Mouse (Mus musculus) ovary, postnatal 10 days (tissue): ENCODE results near the gene Idh3g.
"Not testable (repeated sequence)": the region's sequence is repeated elsewhere in the genome, so short reads cannot be mapped to it uniquely, and the experiment has no call there.

Source experiments
- DNase-seq: peaks from one replicate; pipeline ENCODE4 v3.0.0; 2022; ENCODE audit warnings: low spot score

Idh3g gene

DNA sequence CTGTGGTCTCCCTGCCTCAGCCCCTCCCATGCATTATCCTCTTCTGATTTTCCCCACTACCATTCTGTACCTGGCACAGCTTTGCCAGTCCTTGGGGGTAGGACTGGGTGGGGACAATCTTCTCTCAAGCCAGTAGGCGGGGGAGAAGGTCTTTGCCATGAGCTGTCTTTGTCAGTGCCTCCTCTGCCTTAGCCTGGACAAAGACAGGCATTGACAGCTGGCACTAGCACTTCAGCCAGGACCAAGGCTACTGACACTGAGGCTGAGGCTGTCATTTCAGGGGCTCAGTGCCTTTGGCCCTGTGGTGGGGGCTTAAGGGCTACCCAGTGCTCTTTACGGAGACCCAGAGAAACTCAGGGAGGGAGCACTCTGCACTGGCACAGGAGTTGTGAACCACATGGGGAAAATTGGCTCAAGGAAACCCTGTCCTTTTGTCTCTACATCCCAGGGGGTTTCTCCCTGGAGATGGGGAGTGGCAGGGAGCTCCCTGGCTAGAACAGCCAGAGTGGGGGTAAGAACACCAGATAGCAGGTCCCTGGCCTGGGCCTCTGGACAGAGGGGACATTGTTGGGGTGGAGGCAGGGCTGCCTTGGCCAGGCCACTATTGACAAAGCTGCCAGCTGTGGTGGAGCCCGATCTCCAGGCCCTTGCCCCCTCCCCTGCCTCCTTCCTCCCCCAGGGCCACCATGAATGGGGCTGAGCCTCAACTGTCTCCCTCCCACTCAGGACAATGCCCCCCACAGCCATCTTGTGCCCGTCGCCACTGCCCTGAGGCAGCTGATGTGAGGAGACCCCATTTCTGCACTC, 30.2 kb downstream of the Idh3g start, which contains the start of gene Plxnb3:
Plxnb3 (plus strand) TSS at position 757 of the 807 bp plus-strand sequence.
- no peak for DNase-seq

DNA sequence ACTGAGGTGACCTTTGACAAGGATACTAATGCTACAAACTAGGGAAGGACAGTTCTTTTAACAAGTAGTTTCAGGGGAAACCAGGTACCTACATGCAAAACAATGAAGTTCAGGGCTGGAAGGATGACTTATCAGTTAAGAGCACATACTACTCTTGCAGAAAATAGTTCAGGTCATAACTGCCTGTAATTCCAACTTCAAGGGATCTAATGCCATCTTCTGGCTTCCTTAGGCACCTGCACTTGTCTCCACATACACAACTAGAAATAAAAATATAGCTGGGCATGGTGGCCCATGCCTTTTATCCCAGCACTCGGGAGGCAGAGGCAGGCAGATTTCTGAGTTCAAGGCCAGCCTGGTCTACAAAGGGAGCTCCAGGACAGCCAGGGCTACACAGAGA, 37.7 kb downstream of the Idh3g start:
- DNase-seq = no peak

DNA sequence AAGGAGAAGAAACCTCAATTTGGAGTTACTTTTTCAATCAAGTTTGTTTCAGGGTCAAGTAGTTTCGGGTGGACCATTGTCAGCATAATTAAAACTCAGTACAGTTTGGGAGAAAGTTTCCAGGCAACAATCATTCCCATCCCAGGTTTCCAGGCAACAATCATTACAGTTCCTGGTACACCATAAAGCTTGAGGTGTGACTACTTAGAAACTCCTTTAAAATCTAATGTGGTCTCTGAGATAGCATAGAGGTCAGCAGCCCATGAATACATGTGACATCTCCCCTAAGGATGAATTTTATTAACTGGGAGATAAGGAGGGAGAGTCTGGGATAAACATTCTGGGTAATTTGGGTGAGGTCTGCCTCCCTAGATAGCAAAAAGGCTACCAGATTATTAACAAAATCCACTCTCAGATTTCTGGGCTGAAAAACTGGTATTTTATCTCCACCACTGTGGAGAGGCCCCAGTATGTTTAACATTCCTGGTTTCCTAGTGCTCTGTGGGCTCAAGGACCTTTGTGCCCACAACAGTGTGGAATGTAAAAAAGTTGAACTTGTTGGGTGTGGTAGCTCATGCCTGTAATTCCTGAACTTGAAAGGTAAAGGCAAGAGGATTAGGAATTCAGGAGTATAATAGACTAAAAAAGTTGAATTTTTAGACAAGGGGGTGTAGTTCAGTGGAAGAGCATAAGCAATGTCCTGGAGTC, 41.8 kb downstream of the Idh3g start:
- DNase-seq = no peak

DNA sequence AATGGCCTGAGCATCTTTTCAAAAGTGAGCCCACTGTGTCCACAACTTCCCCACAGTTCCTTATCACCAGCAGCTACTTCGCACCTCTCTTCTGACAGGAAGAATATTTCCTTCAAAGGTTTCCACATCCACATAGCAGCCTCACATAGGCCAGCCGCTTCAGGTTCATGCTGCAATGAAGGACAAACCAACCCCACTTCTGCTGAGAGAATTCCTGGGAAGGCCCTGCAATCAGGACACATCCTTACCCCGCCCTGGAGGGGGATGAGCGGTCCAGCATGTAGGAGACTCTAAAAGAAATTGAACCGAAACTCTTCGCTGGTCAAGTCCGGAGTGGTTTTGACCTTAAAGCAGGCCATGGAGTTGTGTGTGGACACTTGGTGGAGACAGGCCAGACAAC, 46.9 kb downstream of the Idh3g start:
- DNase-seq = not testable (repeated sequence)

DNA sequence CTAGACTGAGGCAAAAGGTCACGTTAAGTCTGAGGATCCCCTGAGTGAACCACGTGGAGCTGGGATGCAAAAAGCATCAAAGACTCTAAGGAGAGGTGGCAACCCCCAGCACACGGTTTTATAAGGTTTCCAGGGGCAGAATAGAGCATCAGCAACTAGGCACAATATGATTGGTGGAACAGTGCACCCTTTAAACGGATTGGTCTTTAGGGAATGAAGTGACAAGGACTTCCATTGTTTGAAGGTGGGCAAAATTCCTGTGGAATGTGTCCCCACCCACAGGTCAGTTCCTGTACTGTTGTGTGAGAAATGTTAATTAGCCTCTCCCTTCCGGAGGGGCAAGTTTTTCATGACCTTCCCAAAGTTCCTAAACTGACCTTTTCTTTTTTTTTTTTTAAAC, 47.5 kb downstream of the Idh3g start:
- no peak for DNase-seq

DNA sequence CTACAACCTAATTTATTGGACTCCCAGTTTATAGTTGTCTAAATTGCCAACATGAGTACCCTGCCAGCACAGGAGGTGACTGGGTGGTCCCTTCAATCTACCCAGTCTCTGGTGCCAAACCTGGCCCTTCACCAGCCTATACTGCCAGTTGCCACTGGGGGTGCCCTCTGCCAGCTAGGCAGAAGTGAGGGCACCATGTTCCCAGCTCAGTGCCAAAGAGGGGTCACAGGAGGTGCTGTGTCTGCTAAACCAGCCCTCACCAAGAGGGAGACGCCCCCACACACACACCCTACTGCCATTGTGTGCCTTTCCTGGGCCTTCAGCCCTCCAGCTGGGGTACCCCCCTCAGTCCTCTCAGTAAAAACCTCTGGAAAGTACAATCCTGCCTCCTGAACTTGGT, 48.5 kb downstream of the Idh3g start:
- DNase-seq = no peak

DNA sequence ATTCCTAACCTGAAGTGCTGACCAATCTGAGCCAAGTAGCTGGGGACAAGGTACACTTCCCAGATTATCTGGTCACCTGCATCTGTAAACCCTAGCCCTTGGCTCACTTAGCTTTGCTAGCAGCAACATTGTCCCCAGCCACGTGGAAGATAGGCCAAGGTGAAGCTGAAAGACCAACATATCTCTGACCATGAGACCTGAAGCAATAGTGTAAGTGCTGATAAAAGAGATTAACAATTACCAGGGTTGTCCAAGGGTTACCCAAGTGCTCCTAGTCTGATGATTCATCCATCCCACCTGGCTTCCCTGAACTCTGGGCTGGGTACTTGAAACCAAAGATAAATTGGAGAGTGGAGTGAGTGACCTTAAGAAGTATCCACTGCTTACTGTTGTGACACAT, 55.8 kb downstream of the Idh3g start:
- no peak for DNase-seq
